Mouse (Mus musculus) G1E-ER4 (cell line): ENCODE results near the gene Xkr7. TPM values are rescaled to one million over a fixed set of nuclear protein-coding genes. Genes with fewer than 3 reads are reported as not detected.

ENCODE experiments used
- GATA1 ChIP-seq: IDR thresholded peaks from one replicate; pipeline ENCODE4 v1.8.0; 2012; ENCODE audit warnings: low read length, inconsistent platforms
- polyA plus RNA-seq: library from polyadenylated mRNA; stranded (reverse); fragments of >175 nt; gene quantifications from 2 replicates; pipeline ENCODE4 v1.2.3, GENCODE M21; 2012

The Xkr7 gene
- not detected in 2 replicates for polyA plus RNA-seq

DNA sequence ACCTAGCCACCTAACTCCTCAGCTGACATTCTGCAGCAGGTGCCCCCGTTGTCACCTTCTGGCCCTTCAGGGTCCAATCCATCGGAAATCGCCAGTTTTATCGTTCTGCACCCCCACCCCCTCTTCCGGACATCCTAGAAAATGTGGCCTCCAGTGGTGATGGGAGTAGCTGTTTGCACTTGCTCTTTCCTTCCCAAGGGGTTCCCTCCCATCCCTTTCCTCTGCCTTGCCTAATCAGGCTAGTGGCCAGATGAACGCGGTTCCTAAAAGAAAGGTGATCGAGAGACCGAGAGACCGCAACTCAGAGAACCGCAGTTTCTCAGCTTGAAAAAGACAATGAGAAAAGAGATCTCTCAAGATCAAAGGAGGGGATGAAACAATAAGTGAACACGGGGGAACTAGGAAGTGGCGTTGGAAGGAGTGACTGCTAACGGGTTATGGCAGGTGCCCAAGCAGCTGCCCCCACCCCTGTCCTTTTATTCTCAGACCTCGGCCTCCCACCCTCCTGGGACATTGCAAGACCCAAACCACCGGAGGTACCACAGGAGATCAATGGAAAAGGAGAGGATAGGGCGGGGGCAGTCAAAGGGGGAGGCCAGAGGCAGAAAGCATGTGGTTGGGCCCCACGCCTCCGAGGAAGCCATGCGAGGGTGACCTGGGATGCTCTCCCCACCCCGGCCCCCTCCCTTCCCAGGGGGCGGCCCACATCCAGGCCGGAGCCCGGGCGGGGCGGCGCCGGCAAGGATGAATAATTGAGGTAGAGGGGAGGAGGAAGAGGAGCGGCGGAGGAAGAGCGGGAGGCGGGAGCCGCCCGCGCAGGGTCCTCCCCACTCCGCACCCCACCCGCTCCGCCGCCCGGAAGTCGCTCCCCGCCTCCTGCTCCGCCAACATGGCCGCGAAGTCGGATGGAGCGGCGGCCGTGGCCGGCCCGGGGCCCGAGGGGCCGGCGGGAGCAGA is at the start of gene Xkr7:
Gene Xkr7, plus strand, starts transcription at position 727 of the 957 bp plus-strand sequence.
- no peak for TF ChIP-seq GATA1

GRCm38 (mm10) chr2:152985582-152985981 is 46.1 kb upstream of the Xkr7 start:
- no peak for TF ChIP-seq GATA1

DNA sequence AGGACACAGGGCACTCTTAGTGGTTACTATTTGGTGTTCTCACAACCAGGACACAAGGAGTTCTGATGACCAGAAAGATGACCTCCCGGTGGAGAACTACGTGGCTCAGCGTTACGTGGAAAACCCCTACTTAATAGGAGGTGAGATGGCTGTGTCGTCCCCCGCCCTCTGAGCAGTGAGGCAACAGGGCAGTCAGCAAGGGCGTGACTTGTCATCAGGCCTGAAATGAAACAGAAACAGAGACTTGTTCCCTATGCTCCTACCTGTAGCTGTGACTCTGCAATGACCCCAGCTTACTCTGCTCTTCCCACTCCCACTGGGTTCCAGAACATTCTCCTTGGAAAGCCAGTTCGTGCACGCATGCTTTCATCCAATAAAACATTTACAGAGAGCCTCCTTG is 40.1 kb upstream of the Xkr7 start:
- TF ChIP-seq GATA1 = no peak

DNA sequence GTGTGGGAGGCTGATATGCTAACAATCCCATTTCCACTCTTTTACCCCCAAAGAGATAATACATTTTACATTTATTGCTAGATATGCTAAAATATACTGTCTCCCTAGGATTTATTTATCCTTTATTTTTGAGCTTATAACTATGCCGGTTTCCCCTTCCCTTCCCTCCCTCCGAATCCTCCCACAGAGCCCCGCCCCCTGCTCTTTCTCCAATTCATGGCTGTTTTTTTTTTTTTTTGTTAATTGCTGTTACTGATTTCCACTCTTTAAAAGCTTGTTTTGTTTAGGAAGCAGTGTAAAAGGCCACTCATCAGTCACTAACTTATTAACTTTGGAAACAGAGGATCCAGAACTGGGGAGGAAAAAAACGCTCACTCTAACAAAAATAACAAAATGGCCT is 34.6 kb upstream of the Xkr7 start:
- no peak for TF ChIP-seq GATA1

- TF ChIP-seq GATA1 = no peak
Observed at GRCm38 (mm10) chr2:153002492-153003248, 29.0 kb upstream of the Xkr7 start.

DNA sequence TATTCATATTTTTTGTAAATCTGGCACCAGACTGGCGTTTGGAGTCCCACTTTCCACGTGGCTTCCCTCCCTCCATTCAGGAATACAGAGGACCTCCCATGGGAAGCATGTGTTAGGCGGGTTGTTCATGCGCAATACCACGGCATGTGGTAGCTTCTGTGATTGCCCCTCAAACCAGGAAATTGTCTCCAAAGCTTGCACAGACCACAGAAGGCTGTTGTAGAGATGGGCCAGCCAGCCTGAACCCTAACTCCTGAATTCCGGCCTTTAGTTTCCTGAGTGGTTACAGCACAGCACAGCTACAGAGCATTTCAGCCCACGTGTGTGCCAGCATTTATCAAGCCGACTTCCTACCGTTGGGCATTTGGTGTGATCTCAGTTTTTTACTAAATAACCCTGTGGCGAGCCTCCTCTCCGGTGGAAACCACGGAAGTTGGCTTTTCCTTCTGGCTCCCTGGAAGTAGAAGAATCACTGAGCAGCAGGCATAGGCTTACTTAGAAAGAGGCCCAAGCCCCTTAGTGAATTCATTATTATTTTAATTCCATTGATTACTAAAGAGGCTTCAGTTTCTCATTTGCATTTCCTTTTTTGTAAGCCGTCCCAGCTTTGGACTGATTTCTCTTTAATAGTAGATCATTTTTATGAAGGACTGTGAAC is 27.8 kb upstream of the Xkr7 start:
- TF ChIP-seq GATA1 = no peak

DNA sequence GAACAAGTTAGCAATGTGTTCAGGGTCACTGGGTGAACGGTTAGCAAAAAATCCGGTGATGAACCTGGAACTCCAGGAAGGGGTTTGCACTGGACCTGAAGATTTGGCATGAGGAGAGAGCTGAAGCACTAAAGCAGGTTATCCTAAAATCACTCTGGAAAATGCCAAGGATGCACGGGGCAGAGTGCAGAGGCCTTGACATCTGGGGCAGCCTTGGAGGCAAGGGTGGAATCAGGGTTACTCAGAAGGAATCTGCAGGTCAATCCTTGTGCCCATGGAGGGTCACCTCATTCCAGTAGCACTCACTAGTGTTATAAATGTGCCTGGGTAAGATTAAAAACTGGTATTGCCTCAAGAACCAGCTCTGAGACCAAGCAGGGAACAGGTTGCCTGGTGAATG is 25.7 kb upstream of the Xkr7 start:
- TF ChIP-seq GATA1 = no peak

DNA sequence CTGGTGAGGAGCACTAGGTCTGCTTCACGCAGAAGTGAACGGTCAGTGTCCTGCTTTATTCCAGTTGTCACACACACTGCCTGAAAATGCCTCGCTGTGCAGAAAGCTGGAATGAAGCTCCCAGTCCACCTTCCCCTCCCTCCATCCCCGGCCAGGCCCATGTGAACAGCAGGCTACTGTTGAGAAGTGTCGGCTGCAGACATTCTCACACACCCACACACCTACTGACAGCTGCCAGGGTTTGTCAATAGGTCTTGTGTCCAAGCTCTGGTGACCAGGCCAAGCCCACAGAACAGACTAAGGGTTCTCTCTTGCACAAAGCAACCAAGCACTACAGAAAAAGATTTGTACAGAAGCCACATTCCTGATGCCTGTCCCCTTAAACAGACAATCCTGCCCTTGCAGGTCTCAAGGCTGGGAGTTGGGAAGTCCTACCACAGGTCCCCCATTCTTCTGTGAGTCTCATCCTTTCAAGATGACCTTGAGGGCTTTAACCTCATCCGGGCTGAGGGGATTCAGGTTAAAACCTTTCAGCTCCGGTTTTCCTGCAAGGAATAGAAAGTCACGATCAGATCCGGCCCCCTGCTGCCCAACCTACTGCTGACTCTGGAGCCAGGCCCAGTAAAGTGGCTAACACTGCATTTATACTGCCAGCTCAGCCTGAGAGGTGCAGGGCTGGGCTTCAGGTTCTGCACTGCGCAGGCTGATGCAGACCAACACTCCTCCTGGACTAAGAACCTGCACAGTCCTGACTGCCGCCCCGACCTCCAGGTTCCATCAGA is 22.3 kb upstream of the Xkr7 start:
- TF ChIP-seq GATA1 = no peak

DNA sequence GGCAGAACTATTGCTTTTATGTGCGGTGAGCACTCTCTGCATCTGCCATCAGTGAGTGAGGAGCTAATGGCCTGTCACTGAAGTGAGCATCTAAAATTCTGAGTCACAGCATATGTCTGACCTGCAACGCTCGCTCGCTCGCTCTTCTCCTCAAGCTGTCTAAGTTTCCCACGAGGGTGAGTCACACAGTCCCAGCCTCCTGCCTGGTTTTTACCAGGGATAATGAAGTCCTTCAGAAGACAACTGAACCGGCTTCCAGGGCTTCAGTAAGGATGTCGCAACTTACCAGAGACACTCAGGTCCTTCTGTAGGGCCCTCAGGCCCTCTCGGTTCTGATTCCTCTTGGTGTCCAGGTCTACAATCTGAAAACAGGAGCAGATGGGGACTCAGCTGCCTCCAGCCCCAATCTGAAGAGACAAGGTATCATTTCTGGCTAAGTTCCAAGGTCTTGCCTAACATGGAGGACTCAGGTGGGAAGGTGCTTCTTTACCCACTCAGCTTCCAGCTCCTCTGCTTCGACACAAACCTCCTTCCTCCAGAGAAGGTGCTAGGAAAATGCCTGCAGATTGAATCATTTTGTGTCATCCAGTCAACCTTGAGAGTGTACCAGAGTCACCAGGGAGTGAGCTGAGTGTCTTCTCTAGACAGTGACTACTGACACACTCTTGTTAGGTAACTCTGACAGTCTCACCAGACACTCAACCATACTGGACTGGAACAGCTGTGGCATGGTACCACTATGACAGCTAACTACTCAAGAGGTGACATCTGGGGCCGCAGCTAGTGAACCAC is 17.7 kb upstream of the Xkr7 start:
- TF ChIP-seq GATA1 = no peak

DNA sequence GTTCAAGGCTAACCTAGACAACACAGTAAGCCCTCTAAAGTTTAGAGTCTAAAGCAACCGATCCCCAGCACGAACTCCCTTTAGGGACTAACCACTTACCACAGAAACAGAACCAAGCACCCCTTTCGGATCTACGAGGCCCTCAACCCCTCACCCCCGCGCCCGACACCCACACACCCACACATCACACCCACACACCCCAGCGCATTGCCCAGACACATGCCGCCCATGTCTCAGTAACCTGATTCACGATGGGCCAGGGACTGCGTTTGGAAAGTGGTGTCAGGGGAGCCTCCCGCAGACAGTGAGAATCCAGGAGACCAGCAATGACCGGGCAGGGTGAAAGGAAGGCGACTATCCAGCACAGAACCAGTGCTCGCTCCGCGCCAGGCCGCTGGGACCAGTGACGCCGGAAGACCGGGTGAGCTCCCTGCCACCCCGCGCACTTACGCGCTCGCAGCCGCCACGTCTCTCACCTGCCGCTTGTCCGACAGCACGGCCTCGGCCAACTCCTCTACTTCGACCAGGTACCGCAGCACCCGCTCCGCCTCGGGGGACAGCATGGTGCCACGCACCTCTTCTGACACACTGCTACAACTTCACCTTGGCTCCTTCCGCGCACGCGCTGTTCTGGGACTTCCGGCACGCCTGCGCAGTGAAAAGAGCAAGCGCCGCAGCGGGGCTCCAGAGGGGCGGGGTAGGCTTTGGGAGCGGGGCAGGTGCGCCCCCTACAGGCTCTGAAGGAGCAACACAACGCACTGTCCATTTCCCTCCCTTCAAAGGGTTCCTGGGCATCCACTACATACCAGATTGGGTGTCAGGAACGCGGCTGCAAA is 16.7 kb upstream of the Xkr7 start, which contains the start of gene Pdrg1:
Gene Pdrg1, minus strand, starts transcription at position 670 of the 836 bp plus-strand sequence.
- TF ChIP-seq GATA1 = no peak

DNA sequence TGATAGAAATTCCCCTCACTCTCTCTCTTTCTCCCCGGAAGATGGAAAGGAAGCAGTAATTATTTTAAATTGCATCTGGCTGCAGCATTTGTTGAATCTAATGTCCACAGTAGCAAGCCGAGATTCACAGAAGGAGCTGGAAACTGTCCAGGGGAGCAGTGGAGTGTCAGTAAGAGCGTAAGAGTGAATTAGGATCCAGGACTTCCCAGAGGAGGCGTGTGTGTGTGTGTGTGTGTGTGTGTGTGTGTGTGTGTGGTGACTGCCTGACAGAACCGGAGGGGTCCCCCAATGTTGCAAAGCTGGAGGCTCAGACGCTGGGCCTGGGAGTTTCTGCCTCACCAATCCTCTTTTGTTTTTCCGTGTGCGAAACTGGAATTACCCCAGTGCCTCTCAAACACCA is 15.8 kb upstream of the Xkr7 start:
- no peak for TF ChIP-seq GATA1

DNA sequence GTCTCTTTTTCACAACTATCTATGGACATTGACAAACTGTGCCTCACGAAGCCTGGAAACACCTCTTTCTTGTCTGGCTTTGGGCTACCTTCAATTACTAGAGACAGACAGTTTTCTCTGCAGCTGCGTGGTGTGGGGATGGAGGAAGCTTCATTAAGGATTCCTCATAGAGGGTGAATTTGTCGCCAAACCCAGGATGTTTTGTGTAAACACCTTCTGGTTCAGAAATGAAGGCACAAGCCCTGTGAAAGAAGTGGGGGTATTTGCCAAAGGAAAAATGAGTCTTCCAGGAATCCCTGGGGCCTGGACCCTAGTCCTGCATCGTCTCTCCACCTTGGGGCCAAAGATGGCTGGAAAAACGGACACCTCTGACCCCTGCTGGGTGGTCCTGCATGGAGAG is 14.9 kb upstream of the Xkr7 start:
- TF ChIP-seq GATA1 = no peak

GRCm38 (mm10) chr2:153019355-153019754 is 12.3 kb upstream of the Xkr7 start:
- TF ChIP-seq GATA1 = no peak
